Mouse (Mus musculus): ENCODE measurements around the gene Ftcd. TPM values are rescaled to one million over a fixed set of nuclear protein-coding genes. Genes with fewer than 3 reads are reported as not detected.

Ftcd gene
- total RNA-seq, 2 experiments from 2014 or later = not detected

- no peak for DNase-seq
Observed at GRCm38 (mm10) chr10:76612473-76612872, 37.0 kb downstream of the Ftcd start.

DNA sequence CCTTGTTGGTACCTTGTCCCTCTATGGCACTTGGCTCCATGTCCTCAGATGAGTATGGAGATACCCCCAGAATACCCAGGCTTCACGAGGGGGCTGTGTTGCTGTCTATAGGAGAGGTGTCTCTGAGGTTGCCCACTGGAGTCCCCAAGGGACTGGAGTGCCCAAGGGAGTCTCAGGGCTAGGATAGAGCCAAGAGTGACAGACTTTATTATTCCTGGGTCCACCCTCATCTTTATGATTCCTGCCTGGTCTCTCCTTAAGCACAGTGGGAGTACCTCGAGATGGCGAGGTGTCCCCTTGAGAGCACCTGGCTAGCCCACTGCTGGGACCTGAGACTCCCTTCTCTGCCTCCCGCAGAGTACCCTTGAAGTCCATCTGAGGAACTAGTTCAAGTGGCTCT is 47.0 kb downstream of the Ftcd start:
- DNase-seq = no peak

- DNase-seq = peak; percentile 60 to 68
Observed at GRCm38 (mm10) chr10:76622928-76623680, 47.7 kb downstream of the Ftcd start, which contains the start of gene Col6a2. TSS of gene Col6a2 (minus strand) at chr10:76623630.

DNA sequence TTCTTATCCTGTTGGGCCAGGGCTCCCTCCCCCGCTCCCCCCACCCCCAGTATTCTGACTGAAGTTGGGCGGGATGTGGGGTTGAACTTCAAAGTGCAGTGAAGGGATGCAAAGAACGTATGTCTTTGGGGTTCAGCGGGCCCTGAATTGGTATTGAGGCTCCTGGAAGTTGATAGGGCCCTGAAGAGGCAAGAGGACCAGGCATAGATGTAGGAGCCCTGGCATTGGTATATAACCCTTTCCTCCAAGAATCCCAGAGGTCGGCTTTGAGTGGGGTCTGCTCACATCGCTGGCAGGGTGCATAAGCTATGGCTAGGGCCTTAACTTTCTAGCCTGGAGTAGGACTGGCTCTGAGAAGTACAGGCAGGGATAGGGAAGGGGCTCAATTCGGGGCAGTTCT is 48.3 kb downstream of the Ftcd start:
- no peak for DNase-seq

DNA sequence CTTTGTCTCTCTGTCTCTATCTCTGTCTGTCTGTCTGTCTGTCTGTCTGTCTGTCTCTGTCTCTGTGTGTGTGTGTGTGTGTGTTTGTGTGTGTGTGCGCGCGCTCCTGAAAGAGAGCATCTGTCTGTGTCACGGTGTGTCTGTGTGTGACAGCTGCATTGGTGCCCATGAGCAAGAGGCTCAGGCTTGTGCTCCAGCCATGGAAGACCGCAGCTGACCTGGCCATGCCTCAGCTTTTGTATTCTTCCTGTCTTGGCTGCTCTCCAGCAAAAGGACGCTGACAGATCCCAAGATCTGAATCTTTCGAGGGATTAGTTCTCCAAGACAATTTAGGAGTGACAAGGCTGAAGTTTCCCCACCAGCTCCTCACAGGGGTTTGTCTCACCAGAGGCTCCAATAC is 49.5 kb downstream of the Ftcd start:
- no peak for DNase-seq

GRCm38 (mm10) chr10:76627714-76628113 is 52.3 kb downstream of the Ftcd start:
- no peak for DNase-seq

DNA sequence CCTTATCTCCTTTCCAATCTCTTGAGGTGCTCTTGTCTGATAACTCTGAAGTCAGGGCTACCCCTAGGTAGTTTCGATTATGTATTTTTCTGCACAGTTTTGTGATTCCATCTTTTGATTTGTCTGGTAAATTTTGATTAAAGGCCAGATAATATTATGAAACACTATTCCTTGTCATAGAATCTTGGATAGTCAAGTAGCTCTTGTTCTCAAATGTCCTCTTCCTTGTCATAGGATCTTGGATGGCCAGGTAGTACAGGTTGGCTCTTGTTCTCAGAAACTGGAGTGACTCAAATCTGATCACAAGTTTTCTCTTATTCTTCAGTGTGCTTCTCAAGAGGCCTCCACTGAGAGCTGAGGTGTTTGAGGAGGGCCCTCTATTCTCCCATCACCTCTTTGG is 55.2 kb downstream of the Ftcd start:
- no peak for DNase-seq

GRCm38 (mm10) chr10:76632630-76633029 is 57.2 kb downstream of the Ftcd start:
- no peak for DNase-seq

DNA sequence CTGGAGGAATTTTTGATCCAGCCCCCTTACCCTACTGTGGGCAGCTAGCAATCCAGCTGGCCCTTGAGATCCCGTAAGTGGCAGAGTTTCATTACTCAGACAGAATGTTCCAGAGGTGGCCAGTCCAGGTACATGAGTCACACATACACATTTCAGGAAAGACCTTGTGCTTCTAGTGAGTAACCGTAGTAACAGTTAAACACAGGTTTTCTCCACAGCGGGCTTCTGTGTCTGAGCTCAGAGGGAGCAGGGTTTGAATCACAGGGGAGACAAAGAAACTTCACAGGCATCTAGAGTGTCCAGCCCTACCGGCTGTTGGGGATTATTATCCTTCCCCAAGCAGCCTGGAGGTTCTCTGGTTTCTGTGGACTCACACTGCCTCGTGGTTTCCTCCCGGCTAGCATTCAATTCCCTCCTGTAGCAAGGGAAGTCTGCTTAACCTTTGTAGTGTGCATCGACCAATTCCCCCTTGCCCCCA is 58.7 kb downstream of the Ftcd start:
- no peak for DNase-seq

GRCm38 (mm10) chr10:76634584-76634983 is 59.1 kb downstream of the Ftcd start:
- DNase-seq = no peak

DNA sequence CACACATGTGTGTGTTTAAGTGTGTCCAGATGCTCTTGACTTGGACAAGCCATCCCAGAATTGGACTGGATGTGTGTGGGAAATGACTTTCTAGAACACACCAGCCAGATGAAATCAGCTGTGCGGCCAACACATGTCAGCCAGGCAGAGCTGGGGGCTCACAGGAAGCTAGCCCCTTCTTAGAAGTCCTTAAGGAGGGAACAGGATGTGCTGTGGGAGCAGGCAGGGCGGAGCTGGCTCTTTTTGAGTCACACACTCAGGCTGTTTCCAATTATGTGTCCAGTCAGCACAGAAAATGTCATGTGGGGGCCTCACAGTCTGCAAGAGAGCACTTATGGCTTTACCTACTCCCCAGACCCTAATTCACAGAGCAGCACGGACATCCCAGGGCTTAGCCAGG is 60.6 kb downstream of the Ftcd start:
- no peak for DNase-seq

- DNase-seq = no peak
Observed at GRCm38 (mm10) chr10:76636601-76637000, 61.2 kb downstream of the Ftcd start.

Other genes starting within 250 kb of the Ftcd start
- gene Dip2a, start 230.4 kb upstream of the Ftcd start, total RNA-seq (2021) = 10 to 100 TPM; 49.3 to 56.3 TPM
- not detected for gene AC141477.1, start 135.2 kb upstream of the Ftcd start, total RNA-seq (2021)
- gene Pcnt, start 132.9 kb upstream of the Ftcd start, total RNA-seq (2021) = 10 to 100 TPM; 20.7 to 24.1 TPM
- not detected for gene 2610028H24Rik, start 126.6 kb upstream of the Ftcd start, total RNA-seq (2021)
- 10 to 100 TPM; 50.8 TPM for gene Mcm3ap, start 106.7 kb upstream of the Ftcd start, total RNA-seq (2021)
- gene Ybey, start 106.5 kb upstream of the Ftcd start, total RNA-seq (2021) = 1 to 10 TPM; 4.4 to 5.1 TPM
- gene Lss, start 44.1 kb upstream of the Ftcd start, total RNA-seq (2021) = 10 to 100 TPM; 35.6 to 37.8 TPM
- not detected for gene Spatc1l, start 13.4 kb upstream of the Ftcd start, total RNA-seq (2021)
- 1 to 10 TPM; 3.8 to 6.1 TPM for gene Col6a2, start 48.0 kb downstream of the Ftcd start, total RNA-seq (2021)
- 10 to 100 TPM; 20.6 to 21.8 TPM for gene Col6a1, start 150.5 kb downstream of the Ftcd start, total RNA-seq (2021)

Measured in layer of hippocampus, postnatal 36 days (tissue).